Mouse (Mus musculus): ENCODE results near the gene Itgb5.

The Itgb5 gene

DNA sequence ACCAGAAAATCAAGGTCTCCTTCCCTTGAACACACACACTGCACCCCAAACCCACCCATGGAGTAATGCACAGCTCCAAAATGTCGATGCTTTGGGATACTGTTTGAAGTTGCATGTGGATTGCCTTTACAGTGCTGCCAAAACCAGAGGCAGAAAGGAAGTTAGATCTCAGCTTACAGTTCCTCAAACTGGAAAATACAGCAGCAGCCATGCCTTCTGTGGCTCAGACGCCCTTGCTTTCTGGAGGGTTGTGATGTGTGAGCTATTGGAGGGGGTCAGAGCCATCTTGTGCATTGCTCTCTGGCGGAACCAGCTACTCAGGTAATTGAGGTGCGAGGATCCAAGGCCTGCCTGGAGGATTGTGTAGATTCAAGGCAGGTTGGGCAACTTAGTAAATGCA lies 107.4 kb downstream of the Itgb5 start:
- in situ Hi-C loops (cut with MboI; ENCODE audit: low sequenced_read_pairs) = no loop called here

GRCm38 (mm10) chr16:33937567-33937966 lies 108.1 kb downstream of the Itgb5 start:
- in situ Hi-C loops (cut with MboI; ENCODE audit: low sequenced_read_pairs) = no loop called here

- in situ Hi-C loops (cut with MboI; ENCODE audit: low sequenced_read_pairs) = no loop called here
Observed at GRCm38 (mm10) chr16:33938311-33939132, 109.1 kb downstream of the Itgb5 start.

GRCm38 (mm10) chr16:33939133-33939531 lies 109.7 kb downstream of the Itgb5 start:
- in situ Hi-C loops (cut with MboI; ENCODE audit: low sequenced_read_pairs) = no loop called here

GRCm38 (mm10) chr16:33939636-33940035 lies 110.2 kb downstream of the Itgb5 start:
- in situ Hi-C loops (cut with MboI; ENCODE audit: low sequenced_read_pairs) = no loop called here

DNA sequence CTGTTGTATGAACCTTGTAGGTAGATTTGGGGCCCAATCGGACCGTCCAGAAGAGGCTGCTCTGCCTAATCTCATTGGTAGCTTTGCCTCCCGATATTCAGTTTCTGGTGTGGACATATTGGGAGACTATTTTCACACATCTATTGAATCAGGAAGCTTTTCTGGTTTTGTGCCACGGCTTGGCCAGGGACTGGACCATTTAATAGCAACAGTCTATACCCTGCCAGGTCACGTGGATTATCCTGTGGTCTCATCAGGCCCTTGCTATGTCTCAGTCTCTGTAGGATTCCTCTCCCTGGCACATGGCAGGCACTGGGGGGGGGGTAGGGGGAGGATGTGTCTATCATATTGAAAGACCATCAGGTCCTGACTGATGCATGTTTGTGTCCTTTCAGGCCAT lies 110.6 kb downstream of the Itgb5 start:
- in situ Hi-C loops (cut with MboI; ENCODE audit: low sequenced_read_pairs) = no loop called here

- in situ Hi-C loops (cut with MboI; ENCODE audit: low sequenced_read_pairs) = no loop called here
Observed at GRCm38 (mm10) chr16:33941271-33941781, 111.9 kb downstream of the Itgb5 start.

DNA sequence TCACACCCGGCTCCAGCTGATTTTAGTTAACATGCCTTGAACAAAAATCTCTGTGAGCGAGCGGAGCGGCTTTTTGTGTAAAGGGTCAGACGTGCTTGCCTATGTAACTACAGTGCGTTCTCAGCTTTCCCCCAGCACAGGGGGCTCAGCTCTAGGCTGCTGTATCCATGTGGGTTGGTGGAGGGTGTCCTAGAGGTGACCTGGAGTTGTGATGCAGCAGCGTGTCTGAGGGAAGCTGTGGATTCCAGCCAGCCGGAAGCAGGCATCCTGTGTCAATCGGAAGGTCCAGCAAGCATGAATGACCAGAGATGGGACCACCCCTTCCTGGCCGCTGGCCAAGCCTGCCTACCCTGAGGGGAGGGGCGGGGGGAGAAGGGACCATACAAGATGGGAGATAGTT lies 112.9 kb downstream of the Itgb5 start:
- in situ Hi-C loops (cut with MboI; ENCODE audit: low sequenced_read_pairs) = no loop called here

GRCm38 (mm10) chr16:33943388-33943787 lies 113.9 kb downstream of the Itgb5 start:
- in situ Hi-C loops (cut with MboI; ENCODE audit: low sequenced_read_pairs) = no loop called here

DNA sequence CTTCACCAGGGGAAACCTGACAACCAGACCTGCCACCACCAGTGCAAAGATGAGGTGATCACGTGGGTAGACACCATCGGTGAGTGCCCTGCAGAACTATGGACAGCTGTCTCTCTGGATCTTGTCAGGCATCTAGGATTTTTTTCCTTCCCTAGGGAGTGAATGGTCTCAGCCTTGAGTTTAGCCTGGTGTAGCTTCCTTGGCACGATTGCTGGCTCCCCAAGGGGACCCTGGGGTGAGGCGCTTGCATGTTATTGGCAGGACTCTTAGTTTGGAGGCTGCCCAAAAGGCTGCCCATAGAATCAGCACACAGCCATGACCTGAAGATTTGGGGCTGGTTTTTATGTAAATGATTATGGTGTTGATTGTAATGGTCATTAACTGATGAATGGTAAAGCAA lies 114.7 kb downstream of the Itgb5 start:
- in situ Hi-C loops (cut with MboI; ENCODE audit: low sequenced_read_pairs) = no loop called here

DNA sequence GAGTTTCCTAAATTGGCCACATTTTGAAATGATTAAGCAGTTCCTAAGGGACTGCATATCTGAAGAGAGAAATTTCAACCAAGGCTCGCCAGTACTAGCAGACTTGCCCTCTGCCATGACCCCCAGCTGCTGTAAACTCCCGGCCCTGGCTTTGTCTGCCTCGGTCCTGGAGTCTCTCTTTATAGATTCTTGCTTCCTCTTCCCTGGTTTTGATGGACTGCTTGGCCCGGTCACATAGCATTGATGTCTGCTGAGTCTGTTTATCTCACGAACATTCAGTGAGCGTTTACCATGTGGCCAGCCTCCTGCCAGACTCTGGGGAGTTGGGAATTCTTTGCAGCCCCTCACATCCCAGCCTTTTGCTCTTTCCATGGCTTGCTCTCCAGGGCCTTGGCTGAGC lies 115.3 kb downstream of the Itgb5 start:
- in situ Hi-C loops (cut with MboI; ENCODE audit: low sequenced_read_pairs) = no loop called here

DNA sequence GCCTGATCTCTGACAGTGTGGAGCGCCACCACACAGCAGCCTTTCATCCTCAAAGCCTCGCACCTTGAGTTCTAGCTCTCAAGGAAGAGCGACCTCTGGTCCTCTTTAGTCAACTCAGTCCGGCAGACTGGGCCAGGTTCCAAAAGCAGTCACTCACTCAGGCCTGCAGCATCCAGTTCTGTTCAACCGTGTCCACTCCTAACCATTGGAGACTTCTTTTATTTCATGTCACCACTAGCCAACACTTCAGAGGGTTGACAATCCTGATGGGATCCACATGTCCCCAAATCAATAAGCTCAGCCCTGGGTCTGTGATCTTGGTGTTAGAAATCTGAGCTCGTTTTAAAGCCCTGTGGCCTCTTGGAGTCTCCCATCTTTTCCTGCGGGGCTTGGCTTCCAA lies 116.6 kb downstream of the Itgb5 start:
- in situ Hi-C loops (cut with MboI; ENCODE audit: low sequenced_read_pairs) = no loop called here

DNA sequence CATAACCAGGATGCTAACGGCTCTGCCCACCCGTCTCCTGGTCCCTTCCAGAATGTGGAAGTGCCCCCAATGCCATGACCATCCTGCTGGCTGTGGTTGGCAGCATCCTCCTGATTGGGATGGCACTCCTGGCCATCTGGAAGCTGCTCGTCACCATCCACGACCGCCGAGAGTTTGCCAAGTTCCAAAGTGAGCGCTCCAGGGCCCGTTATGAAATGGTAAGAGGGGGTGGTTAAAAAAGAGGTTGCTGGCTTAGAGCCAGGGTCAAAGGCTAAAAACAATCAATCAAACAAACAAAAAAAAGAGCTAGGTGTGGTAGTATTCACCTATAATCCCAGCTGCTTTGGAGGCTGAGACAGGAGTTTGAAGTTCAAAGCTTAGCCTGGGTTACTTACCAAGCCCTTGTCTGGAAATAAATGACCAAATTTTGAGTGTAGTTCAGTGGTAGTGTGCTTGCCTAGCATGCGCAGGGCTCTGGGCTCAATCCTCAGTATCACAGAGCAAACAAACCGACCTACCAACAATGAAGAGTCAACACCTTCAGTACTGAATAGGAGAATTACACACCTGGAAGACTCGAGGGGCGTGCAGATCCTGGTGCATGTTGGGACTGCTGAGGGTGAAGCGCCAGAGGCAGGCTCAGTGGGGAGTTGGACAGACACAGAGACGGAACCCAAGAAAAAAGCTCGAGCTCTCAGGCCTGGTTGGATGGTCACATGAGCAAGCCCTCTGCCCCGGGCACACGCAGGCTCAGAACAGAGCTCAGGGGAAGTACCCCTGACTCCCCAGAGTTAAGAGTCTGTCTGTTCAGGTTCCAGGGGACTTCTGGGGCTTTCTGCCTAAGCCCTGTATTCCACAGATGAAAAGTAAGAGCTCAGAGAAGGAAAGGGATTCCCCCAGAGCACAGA lies 118.5 kb downstream of the Itgb5 start:
- in situ Hi-C loops (cut with MboI; ENCODE audit: low sequenced_read_pairs) = no loop called here

- in situ Hi-C loops (cut with MboI; ENCODE audit: low sequenced_read_pairs) = no loop called here
Observed at GRCm38 (mm10) chr16:33950386-33950785, 120.9 kb downstream of the Itgb5 start.

GRCm38 (mm10) chr16:33950830-33951229 lies 121.4 kb downstream of the Itgb5 start:
- in situ Hi-C loops (cut with MboI; ENCODE audit: low sequenced_read_pairs) = no loop called here

GRCm38 (mm10) chr16:33953008-33953407 lies 123.5 kb downstream of the Itgb5 start:
- in situ Hi-C loops (cut with MboI; ENCODE audit: low sequenced_read_pairs) = no loop called here

- in situ Hi-C loops (cut with MboI; ENCODE audit: low sequenced_read_pairs) = no loop called here
Observed at GRCm38 (mm10) chr16:33954793-33955192, 125.3 kb downstream of the Itgb5 start.

GRCm38 (mm10) chr16:33963509-33963908 lies 134.0 kb downstream of the Itgb5 start:
- in situ Hi-C loops (cut with MboI; ENCODE audit: low sequenced_read_pairs) = no loop called here

GRCm38 (mm10) chr16:33965878-33966537 lies 136.5 kb downstream of the Itgb5 start:
- in situ Hi-C loops (cut with MboI; ENCODE audit: low sequenced_read_pairs) = no loop called here

GRCm38 (mm10) chr16:33966538-33967282 lies 137.2 kb downstream of the Itgb5 start, which contains the start of gene Umps:
TSS of gene Umps (minus strand) at chr16:33967038.
- in situ Hi-C loops (cut with MboI; ENCODE audit: low sequenced_read_pairs) = no loop called here

Data from CH12F3 (cell line).